Mouse (Mus musculus) neural tube, embryonic 12.5 days (tissue): Measurements from ENCODE around the gene Psg16. TPM values are rescaled to one million over a fixed set of nuclear protein-coding genes. Genes with fewer than 3 reads are reported as not detected.
A peak's percentile ranks its signal among the peaks of the same experiment; 100 is the strongest.

Experiments
- ATAC-seq: fragments of 200-750 bp; cut with Nextera tagmentation; 2 replicates; pipeline ENCODE4 v1.8.0; 2017; ENCODE audit warnings: low read depth, mild to moderate bottlenecking, moderate TSS enrichment, moderate library complexity; ENCODE audit not compliant: low FRiP score
- H3K27ac ChIP-seq: fragments of 300-500 bp; sonication (generic); 2 replicates; pipeline ENCODE4 v1.5.1; 2016
- H3K27me3 ChIP-seq: fragments of 300-500 bp; sonication (generic); replicated peaks from 2 replicates; pipeline ENCODE4 v1.6.1; 2016; ENCODE audit warnings: mild to moderate bottlenecking
- H3K36me3 ChIP-seq: fragments of 300-500 bp; sonication (generic); 2 replicates; pipeline ENCODE4 v1.6.1; 2016; ENCODE audit warnings: mild to moderate bottlenecking
- H3K4me1 ChIP-seq: fragments of 300-500 bp; sonication (generic); 2 replicates; pipeline ENCODE4 v1.6.1; 2016
- H3K4me2 ChIP-seq: fragments of 300-500 bp; sonication (generic); replicated peaks from 2 replicates; pipeline ENCODE4 v1.6.1; 2016; ENCODE audit warnings: mild to moderate bottlenecking
- H3K4me3 ChIP-seq: fragments of 300-500 bp; sonication (generic); 2 replicates; pipeline ENCODE4 v1.5.1; 2016
- H3K9ac ChIP-seq: fragments of 300-500 bp; sonication (generic); 2 replicates; pipeline ENCODE4 v1.6.1; 2016; ENCODE audit warnings: mild to moderate bottlenecking
- H3K9me3 ChIP-seq: fragments of 300-500 bp; sonication (generic); 2 replicates; pipeline ENCODE4 v1.6.1; 2016; ENCODE audit warnings: mild to moderate bottlenecking
- WGBS: fragments of 180-500 bp; shearing (Covaris S2); methylation state at CpG from one replicate; pipeline ENCODE4 v1.1.7; 2016; 5-methylcytosine and 5-hydroxymethylcytosine counted together
- polyA plus RNA-seq: library from polyadenylated mRNA; unstranded; fragments of >200 nt; fragmentation: Nextera tagmentation; extraction: Ambion mirVana; gene quantifications from 2 replicates; pipeline ENCODE4 v1.2.1, GENCODE M21; 2016

The Psg16 gene
- 0.27 and 0.28 TPM in 2 replicates for polyA plus RNA-seq

GRCm38 (mm10) chr7:17073904-17074615, at the start of gene Psg16:
Psg16 (plus strand) TSS chr7:17074040.
- WGBS, result 71% methylated on average over 23 of the region's 23 CpGs
- Histone ChIP-seq H3K4me2 (no peak within 1 kb of the TSS), H3K9me3 (no peaks in the 10 kb centered on the region), H3K27ac (no peak within 1 kb of the TSS), H3K9ac (no peak within 1 kb of the TSS), H3K4me1 (no peaks in the 10 kb centered on the region), H3K36me3 (no peaks in the 10 kb centered on the region), H3K4me3 (no peak within 1 kb of the TSS), H3K27me3 (no peaks in the 10 kb centered on the region)
- peak; percentile 78 for ATAC-seq

- Histone ChIP-seq H3K36me3 (peaks cover 55% of the 10 kb centered on the region), H3K4me1 (peaks cover 24% of the 10 kb centered on the region)
- 94% methylated on average over 6 of the region's 6 CpGs for WGBS
Observed at GRCm38 (mm10) chr7:17024141-17024540, 49.7 kb upstream of the Psg16 start.

GRCm38 (mm10) chr7:17024814-17025504, 48.9 kb upstream of the Psg16 start:
- 84% methylated on average over 10 of the region's 10 CpGs for WGBS
- Histone ChIP-seq H3K9me3 (no peaks in the 10 kb centered on the region), H3K4me1 (peaks cover 24% of the 10 kb centered on the region), H3K27me3 (no peaks in the 10 kb centered on the region), H3K36me3 (peaks cover 47% of the 10 kb centered on the region), H3K4me2 (peak overlapping the region; percentile 69; the same call in 1 of the 2 replicates), H3K9ac (no peak overlapping the region), H3K4me3 (no peak overlapping the region), H3K27ac (no peak overlapping the region)
- no peak for ATAC-seq

More at GRCm38 (mm10) chr7:17024141-17024540, 49.7 kb upstream of the Psg16 start:
- H3K9ac ChIP-seq, result no peak overlapping the region
- H3K4me3 ChIP-seq, result no peak overlapping the region
- no peak overlapping the region for H3K4me2 ChIP-seq
- no peak for ATAC-seq
- H3K27me3 ChIP-seq, result no peaks in the 10 kb centered on the region
- no peaks in the 10 kb centered on the region for H3K9me3 ChIP-seq
- H3K27ac ChIP-seq, result no peak overlapping the region

- Histone ChIP-seq H3K27me3 (no peaks in the 10 kb centered on the region), H3K36me3 (peaks cover 42% of the 10 kb centered on the region), H3K9ac (no peak overlapping the region), H3K9me3 (no peaks in the 10 kb centered on the region), H3K27ac (no peak overlapping the region), H3K4me2 (peak overlapping the region; percentile 69; the same call in 1 of the 2 replicates), H3K4me1 (peaks cover 24% of the 10 kb centered on the region), H3K4me3 (no peak overlapping the region)
- WGBS, result 86% methylated on average over 4 of the region's 4 CpGs
- ATAC-seq, result no peak
Observed at GRCm38 (mm10) chr7:17025505-17025894, 48.3 kb upstream of the Psg16 start.

- Histone ChIP-seq H3K4me1 (peaks cover 24% of the 10 kb centered on the region), H3K27me3 (no peaks in the 10 kb centered on the region), H3K4me3 (peak overlapping the region; percentile 85), H3K36me3 (peaks cover 36% of the 10 kb centered on the region), H3K4me2 (peak overlapping the region; percentile 69), H3K27ac (no peak overlapping the region), H3K9ac (0 out of 2 replicates have a peak overlapping the region, but pooled peaks have one; percentile 83), H3K9me3 (no peaks in the 10 kb centered on the region)
- 85% methylated on average over 9 of the region's 9 CpGs for WGBS
- no peak for ATAC-seq
Observed at GRCm38 (mm10) chr7:17025896-17026622, 47.8 kb upstream of the Psg16 start.

GRCm38 (mm10) chr7:17026710-17027587, 46.9 kb upstream of the Psg16 start:
- WGBS, result 10% methylated on average over 24 of the region's 24 CpGs
- ATAC-seq, result peak; percentile 67; the same call in 1 of the 2 replicates

GRCm38 (mm10) chr7:17027588-17028343, 46.1 kb upstream of the Psg16 start, which contains the start of gene Ppp5c:
Ppp5c (minus strand) TSS chr7:17027924.
- H3K36me3 ChIP-seq, result peaks cover 19% of the 10 kb centered on the region
- H3K9me3 ChIP-seq, result no peaks in the 10 kb centered on the region
- peaks cover 24% of the 10 kb centered on the region for H3K4me1 ChIP-seq
- H3K4me2 ChIP-seq, result peak within 1 kb of the TSS; percentile 69
- peak within 1 kb of the TSS; percentile 85 for H3K4me3 ChIP-seq
- H3K9ac ChIP-seq, result peak within 1 kb of the TSS; percentile 83
- no peak within 1 kb of the TSS for H3K27ac ChIP-seq
- H3K27me3 ChIP-seq, result no peaks in the 10 kb centered on the region
- peak; percentile 88 for ATAC-seq
- WGBS, result under 1% methylated on average over 58 of the region's 58 CpGs

More at GRCm38 (mm10) chr7:17026710-17027587, 46.9 kb upstream of the Psg16 start:
- Histone ChIP-seq H3K4me1 (peaks cover 24% of the 10 kb centered on the region), H3K9ac (peak overlapping the region; percentile 83), H3K4me2 (peak overlapping the region; percentile 69), H3K36me3 (peaks cover 27% of the 10 kb centered on the region), H3K4me3 (peak overlapping the region; percentile 85), H3K27ac (no peak overlapping the region), H3K9me3 (no peaks in the 10 kb centered on the region), H3K27me3 (no peaks in the 10 kb centered on the region)

GRCm38 (mm10) chr7:17028923-17029322, 44.9 kb upstream of the Psg16 start:
- ATAC-seq, result no peak
- no peak overlapping the region for H3K4me2 ChIP-seq
- H3K27me3 ChIP-seq, result no peaks in the 10 kb centered on the region
- no peaks in the 10 kb centered on the region for H3K9me3 ChIP-seq
- H3K9ac ChIP-seq, result no peak overlapping the region
- 80% methylated on average over 7 of the region's 7 CpGs for WGBS
- H3K4me1 ChIP-seq, result peaks cover 24% of the 10 kb centered on the region
- H3K27ac ChIP-seq, result no peak overlapping the region
- H3K4me3 ChIP-seq, result no peak overlapping the region
- H3K36me3 ChIP-seq, result peaks cover 7% of the 10 kb centered on the region; the same call in 1 of the 2 replicates

GRCm38 (mm10) chr7:17030239-17030638, 43.6 kb upstream of the Psg16 start:
- WGBS, result 84% methylated on average over 7 of the region's 7 CpGs
- H3K4me1 ChIP-seq, result peaks cover 20% of the 10 kb centered on the region
- no peak overlapping the region for H3K9ac ChIP-seq
- H3K36me3 ChIP-seq, result no peaks in the 10 kb centered on the region
- no peak overlapping the region for H3K4me2 ChIP-seq
- no peak overlapping the region for H3K4me3 ChIP-seq
- H3K27ac ChIP-seq, result no peak overlapping the region
- no peaks in the 10 kb centered on the region for H3K9me3 ChIP-seq
- ATAC-seq, result no peak
- H3K27me3 ChIP-seq, result no peaks in the 10 kb centered on the region

- no peak for ATAC-seq
- H3K4me2 ChIP-seq, result no peak overlapping the region
- H3K4me1 ChIP-seq, result peaks cover 9% of the 10 kb centered on the region; the same call in 1 of the 2 replicates
- no peak overlapping the region for H3K27ac ChIP-seq
- H3K36me3 ChIP-seq, result no peaks in the 10 kb centered on the region
- WGBS, result 31% methylated on average over 9 of the region's 9 CpGs
- H3K4me3 ChIP-seq, result no peak overlapping the region
- H3K27me3 ChIP-seq, result no peaks in the 10 kb centered on the region
- no peak overlapping the region for H3K9ac ChIP-seq
- H3K9me3 ChIP-seq, result no peaks in the 10 kb centered on the region
Observed at GRCm38 (mm10) chr7:17038018-17038695, 35.7 kb upstream of the Psg16 start.
